Mouse (Mus musculus) ES-E14 (cell line): ENCODE measurements at regions not wholly inside any gene's neighbourhood (a gene's known extent, or its start where the extent isn't known, plus 50 kb on each side); places are given as distances from the start of the nearest gene placed in this dataset.

ENCODE experiments used
- DNase-seq: peaks from one replicate; pipeline ENCODE4 v3.0.0-alpha.2; 2013; ENCODE audit warnings: low read depth, low spot score
- H3K27ac ChIP-seq: 2 replicates; pipeline ENCODE4 v1.5.1; 2012; ENCODE audit warnings: low read depth, mild to moderate bottlenecking, low read length, moderate library complexity, mixed read lengths; ENCODE audit not compliant: poor library complexity, insufficient read depth, severe bottlenecking
- H3K36me3 ChIP-seq: 2 replicates; pipeline ENCODE4 v1.6.1; 2012; ENCODE audit warnings: mild to moderate bottlenecking, low read length, moderate library complexity, mixed read lengths; ENCODE audit not compliant: control insufficient read depth, poor library complexity, insufficient read depth, severe bottlenecking
- H3K4me1 ChIP-seq, 2 experiments: fragments of 150-350 bp in 1 of 2; sonication (generic) in 1 of 2; 2 replicates each; pipeline ENCODE4 v1.6.1; 2012; ENCODE audit warnings: low read length in 2 of 2, mild to moderate bottlenecking in 1 of 2, mixed read lengths in 1 of 2; ENCODE audit not compliant: control insufficient read depth in 2 of 2, insufficient read depth in 2 of 2, poor library complexity in 1 of 2
- H3K4me3 ChIP-seq, 2 experiments: fragments of 150-350 bp in 1 of 2; sonication (generic) in 1 of 2; 2 replicates each; pipeline ENCODE4 v1.5.1; 2012; ENCODE audit warnings: low read length in 2 of 2, low read depth in 1 of 2, mild to moderate bottlenecking in 1 of 2, mixed read lengths in 1 of 2; ENCODE audit not compliant: insufficient read depth in 1 of 2, poor library complexity in 1 of 2, severe bottlenecking in 1 of 2
- H3K9ac ChIP-seq: 2 replicates; pipeline ENCODE4 v1.6.1; 2012; ENCODE audit warnings: low read depth, mild to moderate bottlenecking, low read length, mixed read lengths; ENCODE audit not compliant: poor library complexity, insufficient read depth, severe bottlenecking
- H3K9me3 ChIP-seq: fragments of 150-350 bp; sonication (generic); 2 replicates; pipeline ENCODE4 v1.6.1; 2012; ENCODE audit warnings: low read depth, mild to moderate bottlenecking, low read length; ENCODE audit not compliant: control insufficient read depth, insufficient read depth
- CHD2 ChIP-seq: IDR thresholded peaks from 2 replicates; pipeline ENCODE4 v1.6.1; 2014; ENCODE audit warnings: mild to moderate bottlenecking, low read depth, low read length, inconsistent platforms
- HCFC1 ChIP-seq: IDR thresholded peaks from 2 replicates; pipeline ENCODE4 v1.6.1; 2012; ENCODE audit warnings: low read length, inconsistent platforms, borderline replicate concordance; ENCODE audit not compliant: insufficient read depth
- MAFK ChIP-seq: IDR thresholded peaks from 2 replicates; pipeline ENCODE4 v1.6.1; 2014; ENCODE audit warnings: mild to moderate bottlenecking, low read depth, low read length, inconsistent platforms; ENCODE audit not compliant: insufficient read depth
- ZC3H11A ChIP-seq: IDR thresholded peaks from 2 replicates; pipeline ENCODE4 v1.6.1; 2012; ENCODE audit warnings: low read depth, mild to moderate bottlenecking, inconsistent platforms, low read length, borderline replicate concordance
- ZNF384 ChIP-seq: IDR thresholded peaks from 2 replicates; pipeline ENCODE4 v1.6.1; 2012; ENCODE audit warnings: low read depth, low read length, inconsistent platforms
- in situ Hi-C, 2 experiments: fragments of 600-800 bp; cut with MboI; formaldehyde crosslinking; loops; one replicate each; pipeline ENCODE4 v1.15.1; 2025; ENCODE audit warnings: low sequenced_read_pairs in 2 of 2, inconsistent platforms in 1 of 2; ENCODE audit not compliant: unreplicated experiment in 2 of 2

DNA sequence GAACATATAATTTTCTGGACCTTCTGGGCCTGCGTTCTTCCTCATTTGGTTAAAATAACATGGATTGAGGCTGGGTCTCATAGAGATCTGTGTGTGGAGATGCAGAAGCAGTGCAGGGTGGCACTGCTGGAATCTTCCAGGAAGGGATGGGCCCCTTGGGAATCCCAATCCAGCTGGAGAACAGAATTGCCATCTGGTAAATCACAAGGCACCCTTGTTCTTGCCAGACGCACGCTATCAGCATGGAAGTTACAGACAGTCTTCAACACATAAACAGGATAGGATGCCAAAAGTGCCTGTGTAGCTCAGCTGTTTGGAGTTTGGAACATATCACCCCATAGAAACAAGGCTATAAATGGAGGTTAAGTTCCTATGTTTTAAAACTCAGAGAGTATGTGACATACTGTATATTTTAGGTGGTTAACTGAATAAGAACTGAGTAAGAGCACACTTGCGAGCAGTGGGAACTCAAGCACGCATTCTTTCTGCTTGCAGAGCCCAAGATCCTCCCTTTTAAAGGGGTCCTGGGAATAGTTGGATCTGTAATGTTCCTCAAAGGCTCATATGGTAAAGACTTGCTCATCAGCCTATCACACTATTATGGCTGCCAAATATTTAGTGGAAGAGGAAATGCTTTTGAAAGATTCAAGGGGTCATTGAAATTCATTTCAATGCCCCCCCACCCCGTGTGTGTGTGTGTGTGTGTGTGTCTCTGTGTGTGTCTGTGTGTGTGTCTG is 584.1 kb upstream of the Brinp1 start:
- no peak for DNase-seq
- Histone ChIP-seq H3K4me1 (no peaks in the 10 kb centered on the region), H3K36me3 (no peaks in the 10 kb centered on the region), H3K27ac (no peak overlapping the region), H3K9ac (no peak overlapping the region), H3K4me3 (no peak overlapping the region), H3K9me3 (no peaks in the 10 kb centered on the region)
- in situ Hi-C loops = no loop called here
- no peak for TF ChIP-seq CHD2
- TF ChIP-seq ZC3H11A = no peak
- TF ChIP-seq HCFC1 = no peak
- no peak for TF ChIP-seq MAFK
- no peak for TF ChIP-seq ZNF384

DNA sequence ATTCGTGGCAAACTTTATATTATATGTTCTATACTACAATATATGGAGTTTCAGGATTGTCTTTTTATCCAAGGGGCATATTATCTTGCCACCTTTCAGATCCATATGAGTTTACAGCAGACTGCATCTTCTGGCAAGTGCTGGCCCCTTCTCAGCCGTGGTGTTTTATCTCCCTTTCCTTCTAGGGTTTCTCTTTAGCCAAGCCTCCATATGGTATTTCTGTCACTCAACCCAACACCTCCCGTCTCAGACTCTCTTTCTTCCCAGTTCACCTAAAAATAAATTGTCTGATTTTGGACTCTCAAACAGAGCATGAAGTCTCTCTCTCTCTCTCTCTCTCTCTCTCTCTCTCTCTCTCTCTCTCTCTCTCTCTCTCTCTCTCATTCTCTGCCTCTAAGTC is 578.9 kb upstream of the Brinp1 start:
- H3K36me3 ChIP-seq = no peaks in the 10 kb centered on the region
- H3K9ac ChIP-seq = no peak overlapping the region
- no peaks in the 10 kb centered on the region for H3K4me1 ChIP-seq
- H3K9me3 ChIP-seq = no peaks in the 10 kb centered on the region
- in situ Hi-C loops = no loop called here
- no peak for TF ChIP-seq ZC3H11A
- no peak for TF ChIP-seq HCFC1
- no peak for TF ChIP-seq MAFK
- no peak for TF ChIP-seq ZNF384
- TF ChIP-seq CHD2 = no peak
- no peak for DNase-seq
- H3K4me3 ChIP-seq = no peak overlapping the region
- H3K27ac ChIP-seq = no peak overlapping the region

DNA sequence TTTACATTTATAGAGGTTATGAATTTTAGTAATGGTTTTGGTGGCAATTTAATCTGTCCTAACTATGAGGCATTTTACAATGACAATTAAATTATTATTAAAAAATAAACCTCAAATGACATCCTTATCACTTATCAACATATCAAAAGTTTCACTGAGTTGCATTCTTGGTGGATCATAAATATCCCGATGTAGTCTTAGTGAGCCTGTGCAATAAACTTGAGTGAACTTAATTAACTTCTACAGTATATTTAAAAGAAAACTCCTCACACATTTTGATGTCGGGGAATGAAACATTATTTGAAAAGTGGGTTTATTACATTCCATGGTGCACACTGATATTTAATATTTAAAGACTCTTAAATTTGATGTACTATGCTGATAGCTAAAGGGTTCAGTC is 568.9 kb upstream of the Brinp1 start:
- no peaks in the 10 kb centered on the region for H3K4me1 ChIP-seq
- H3K36me3 ChIP-seq = no peaks in the 10 kb centered on the region
- no peak overlapping the region for H3K4me3 ChIP-seq
- TF ChIP-seq MAFK = no peak
- TF ChIP-seq ZC3H11A = no peak
- TF ChIP-seq ZNF384 = no peak
- TF ChIP-seq CHD2 = no peak
- TF ChIP-seq HCFC1 = no peak
- H3K9me3 ChIP-seq = no peaks in the 10 kb centered on the region
- no peak for DNase-seq
- H3K9ac ChIP-seq = no peak overlapping the region
- no peak overlapping the region for H3K27ac ChIP-seq
- in situ Hi-C loops = no loop called here

DNA sequence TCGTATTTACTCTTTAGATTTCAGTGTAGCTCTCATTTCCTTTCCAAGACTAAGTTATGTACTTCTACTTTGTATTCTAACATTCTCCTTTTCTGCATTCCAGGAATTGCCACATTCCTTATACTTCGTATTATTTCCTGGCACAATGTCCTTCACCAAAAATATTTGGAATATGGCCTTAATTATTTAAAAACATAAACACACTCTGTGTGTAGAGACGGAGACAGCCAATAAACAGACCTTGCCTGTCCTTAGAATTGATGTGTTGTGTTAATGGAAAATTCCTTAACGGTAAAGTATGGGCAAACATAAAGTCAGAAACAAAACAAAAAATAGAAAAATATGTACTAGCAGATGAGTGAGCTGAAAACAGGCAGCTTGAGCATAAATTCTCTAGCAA is 554.1 kb upstream of the Brinp1 start:
- no peaks in the 10 kb centered on the region for H3K4me1 ChIP-seq
- H3K27ac ChIP-seq = no peak overlapping the region
- no peaks in the 10 kb centered on the region for H3K36me3 ChIP-seq
- no peak overlapping the region for H3K9ac ChIP-seq
- no peak for DNase-seq
- no peaks in the 10 kb centered on the region for H3K9me3 ChIP-seq
- no peak overlapping the region for H3K4me3 ChIP-seq
- TF ChIP-seq ZC3H11A (no peak), ZNF384 (no peak), HCFC1 (no peak), CHD2 (no peak), MAFK (no peak)
- in situ Hi-C loops = no loop called here

DNA sequence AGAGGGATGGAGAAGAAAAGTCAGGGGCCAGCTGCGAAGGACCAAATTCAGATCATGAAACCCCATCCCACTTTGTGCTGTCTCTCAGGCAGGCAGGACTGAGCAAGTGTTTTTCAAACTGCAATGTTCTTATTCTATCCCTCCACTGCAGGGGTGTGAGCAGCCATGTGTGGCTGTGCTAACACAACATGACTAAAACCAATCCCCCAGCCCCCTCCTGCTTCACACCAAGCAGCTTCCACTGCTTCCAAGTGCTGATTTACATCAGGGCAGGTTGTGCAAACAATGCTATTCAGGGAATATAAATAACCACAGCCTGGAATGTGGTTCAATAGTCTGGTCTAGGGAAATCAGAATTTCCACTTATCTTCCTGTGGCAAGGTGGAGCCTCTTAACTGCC is 517.0 kb upstream of the Brinp1 start:
- Histone ChIP-seq H3K36me3 (no peaks in the 10 kb centered on the region), H3K4me1 (no peaks in the 10 kb centered on the region), H3K4me3 (no peak overlapping the region), H3K9ac (no peak overlapping the region), H3K9me3 (no peaks in the 10 kb centered on the region), H3K27ac (no peak overlapping the region)
- in situ Hi-C loops = no loop called here
- TF ChIP-seq MAFK (no peak), ZNF384 (no peak), CHD2 (no peak), HCFC1 (no peak), ZC3H11A (no peak)
- no peak for DNase-seq
